8 mouse cellular contexts compared by ENCODE assay signal in the genomic region with DNA sequence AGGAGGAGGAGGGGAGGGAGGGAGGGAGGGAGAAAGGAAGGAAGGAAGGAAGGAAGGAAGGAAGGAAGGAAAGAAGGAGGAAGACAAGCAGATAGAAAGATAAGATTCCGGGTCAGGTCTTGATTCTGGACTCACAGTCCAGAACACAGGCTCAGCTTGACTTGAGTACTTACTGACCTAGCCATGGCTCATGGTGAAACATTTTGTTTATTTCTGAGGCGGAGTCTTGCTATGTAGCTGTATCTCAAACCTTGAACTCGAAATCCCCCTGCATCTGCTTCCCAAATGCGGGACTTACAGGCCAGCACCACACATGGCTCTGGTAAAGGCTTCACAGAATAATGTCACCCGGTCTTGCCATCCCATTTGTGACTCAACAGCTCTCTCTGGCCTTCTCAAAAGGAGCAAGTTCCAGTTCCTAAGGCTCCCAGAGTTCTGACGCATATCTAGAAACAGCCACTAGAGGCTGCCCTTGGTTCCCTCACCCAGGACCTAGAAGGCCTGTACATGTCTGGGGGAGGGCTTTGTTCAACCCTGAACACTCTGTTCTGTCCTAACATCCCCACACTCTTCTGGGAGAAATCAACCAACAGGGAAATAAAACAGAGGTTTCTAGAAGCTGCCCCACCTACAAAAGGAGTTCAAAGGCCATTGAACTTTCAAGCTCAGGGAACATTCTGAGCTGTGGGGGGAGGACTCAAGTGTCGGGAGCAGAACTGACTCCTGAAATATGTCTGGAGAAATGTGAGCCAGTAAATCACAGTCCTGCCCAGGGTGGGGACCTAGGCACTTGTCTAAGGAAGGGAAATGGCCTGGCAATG. TPM values are rescaled to one million over a fixed set of nuclear protein-coding genes. Genes with fewer than 3 reads are reported as not detected.
DNase-seq lines count a peak whose midpoint lies in the region; ATAC-seq and TF ChIP-seq lines count a peak whose summit lies in the region.

No protein-coding gene starts in this region.

- H3K9me3 ChIP-seq in hindbrain, embryonic 10.5 days = no peaks in the 10 kb centered on the region
- H3K9me3 ChIP-seq in hindbrain, embryonic 13.5 days = no peaks in the 10 kb centered on the region
- no peaks in the 10 kb centered on the region for H3K9me3 ChIP-seq in hindbrain, embryonic 14.5 days (ENCODE audit: control insufficient read depth, low read length)
- H3K9me3 ChIP-seq in stomach, embryonic 14.5 days (ENCODE audit: control insufficient read depth, low read depth, low read length) = no peaks in the 10 kb centered on the region; the same call in 1 of the 2 replicates

- H3K27ac ChIP-seq in hindbrain, embryonic 10.5 days = peak overlapping the region; percentile 69; the same call in 1 of the 2 replicates
- no peak overlapping the region for H3K27ac ChIP-seq in hindbrain, embryonic 13.5 days
- no peak overlapping the region for H3K27ac ChIP-seq in hindbrain, embryonic 14.5 days
- H3K27ac ChIP-seq in left cerebral cortex, adult 2 months = no peak overlapping the region
- H3K27ac ChIP-seq in stomach, embryonic 14.5 days (ENCODE audit: low read length) = no peak overlapping the region

- no peak overlapping the region for H3K4me3 ChIP-seq in hindbrain, embryonic 10.5 days
- no peak overlapping the region for H3K4me3 ChIP-seq in hindbrain, embryonic 13.5 days
- H3K4me3 ChIP-seq in hindbrain, embryonic 14.5 days (replicated peaks; ENCODE audit: low read length) = no peak overlapping the region
- no peak overlapping the region for H3K4me3 ChIP-seq in left cerebral cortex, adult 2 months
- H3K4me3 ChIP-seq in stomach, embryonic 14.5 days (ENCODE audit: low read depth, low read length) = no peak overlapping the region

- no peak for ATAC-seq in hindbrain, embryonic 13.5 days (ENCODE audit: low FRiP score)
- ATAC-seq in hindbrain, embryonic 14.5 days (ENCODE audit: low FRiP score) = no peak; the same call in 1 of the 2 replicates
- ATAC-seq in megakaryocyte progenitor cell, adult 5-6 weeks (replicated peaks; ENCODE audit: poor library complexity) = peak; percentile 94
- peak; percentile 70 for ATAC-seq in stomach, embryonic 14.5 days (ENCODE audit: insufficient number of reproducible peaks, insufficient read depth, low FRiP score, low read depth)

- no peaks in the 10 kb centered on the region for H3K36me3 ChIP-seq in hindbrain, embryonic 10.5 days
- no peaks in the 10 kb centered on the region for H3K36me3 ChIP-seq in hindbrain, embryonic 13.5 days
- no peaks in the 10 kb centered on the region for H3K36me3 ChIP-seq in hindbrain, embryonic 14.5 days (replicated peaks; ENCODE audit: control insufficient read depth, insufficient read depth)
- H3K36me3 ChIP-seq in stomach, embryonic 14.5 days (ENCODE audit: control insufficient read depth, insufficient read depth, low read length) = no peaks in the 10 kb centered on the region

- H3K4me1 ChIP-seq in hindbrain, embryonic 10.5 days (replicated peaks) = peaks cover 5% of the 10 kb centered on the region
- no peaks in the 10 kb centered on the region for H3K4me1 ChIP-seq in hindbrain, embryonic 13.5 days (replicated peaks)
- H3K4me1 ChIP-seq in hindbrain, embryonic 14.5 days (replicated peaks; ENCODE audit: control insufficient read depth, insufficient read depth, low read length) = no peaks in the 10 kb centered on the region
- H3K4me1 ChIP-seq in stomach, embryonic 14.5 days (ENCODE audit: control insufficient read depth, insufficient read depth, low read length) = peaks cover 11% of the 10 kb centered on the region; the same call in 1 of the 2 replicates

- 48% methylated on average over 7 of the region's 7 CpGs for WGBS in hindbrain, embryonic 10.5 days
- 55% methylated on average over 7 of the region's 7 CpGs for WGBS in hindbrain, embryonic 13.5 days
- WGBS in hindbrain, embryonic 14.5 days = 61% methylated on average over 7 of the region's 7 CpGs
- 47% methylated on average over 7 of the region's 7 CpGs for WGBS in stomach, embryonic 14.5 days

- peak; percentile 51 for DNase-seq in hindbrain, embryonic 10.5 days (ENCODE audit: low spot score)
- peak; percentile 34 for DNase-seq in adrenal gland, postnatal 25 days
- DNase-seq in forelimb bud, embryonic 11.5 days (ENCODE audit: low read depth, low spot score) = peak; percentile 46
- peak; percentile 47 for DNase-seq in hindbrain, embryonic 14.5 days (ENCODE audit: low spot score)
- peak; percentile 14 to 15 for DNase-seq in left cerebral cortex, adult 2 months (ENCODE audit: extremely low spot score in 1 of 2, low spot score in 2 of 2)

- H3K9ac ChIP-seq in hindbrain, embryonic 13.5 days = no peak overlapping the region
- H3K9ac ChIP-seq in hindbrain, embryonic 14.5 days = no peak overlapping the region
- H3K9ac ChIP-seq in stomach, embryonic 14.5 days (replicated peaks; ENCODE audit: low read depth, low read length) = no peak overlapping the region

- no peak overlapping the region for H3K4me2 ChIP-seq in hindbrain, embryonic 13.5 days
- no peak overlapping the region for H3K4me2 ChIP-seq in hindbrain, embryonic 14.5 days (replicated peaks)
- no peak overlapping the region for H3K4me2 ChIP-seq in stomach, embryonic 14.5 days (replicated peaks; ENCODE audit: low read depth, low read length)

- TF ChIP-seq CTCF in left cerebral cortex, adult 2 months (IDR thresholded peaks at IDR 0.05) = peak; percentile 73

- no peaks in the 10 kb centered on the region for H3K27me3 ChIP-seq in hindbrain, embryonic 10.5 days (ENCODE audit: insufficient read depth, poor library complexity, severe bottlenecking)
- no peaks in the 10 kb centered on the region for H3K27me3 ChIP-seq in hindbrain, embryonic 13.5 days
- H3K27me3 ChIP-seq in hindbrain, embryonic 14.5 days (ENCODE audit: control insufficient read depth, insufficient read depth, low read length) = no peaks in the 10 kb centered on the region
- H3K27me3 ChIP-seq in stomach, embryonic 14.5 days (ENCODE audit: control insufficient read depth, insufficient read depth, low read length) = no peaks in the 10 kb centered on the region

- intact Hi-C loops in left cerebral cortex, adult 2 months (cut with DNase I) = loop anchor here (2.0 to 5.0 kb wide), 2 partner anchors 58 to 158 kb away; partner anchors contain the start of gene Akap13

RNA-seq across cellular contexts. Expression of gene Akap13, which starts 56.2 kb away (rescaled TPM):
- polyA plus RNA-seq in hindbrain, embryonic 10.5 days (2016; fragmentation: Nextera tagmentation; extraction: Ambion mirVana) = 24.9 and 27.5 TPM in 2 replicates
- 19.4 and 20.8 TPM in 2 replicates for polyA plus RNA-seq in hindbrain, embryonic 13.5 days (2015; fragmentation: Nextera tagmentation; extraction: Ambion mirVana)
- 53.6 and 56.7 TPM in 2 replicates for total RNA-seq in adrenal gland, postnatal 25 days (2021)
- polyA plus RNA-seq in hindbrain, embryonic 14.5 days (2014; fragmentation: Nextera tagmentation; extraction: Ambion mirVana) = 19.1 and 19.8 TPM in 2 replicates
- 10 to 100 TPM; 26.8 to 28.7 TPM for total RNA-seq in left cerebral cortex, adult 2 months (2021)
- total RNA-seq in megakaryocyte progenitor cell, adult 5-6 weeks (2015) = 69.3 and 93.1 TPM in 2 replicates
- total RNA-seq in megakaryocyte progenitor cell, adult 5-6 weeks (2017) = 165 and 173 TPM in 2 replicates
- 68.8 and 74.0 TPM in 2 replicates for polyA plus RNA-seq in stomach, embryonic 14.5 days (2014; fragmentation: Nextera tagmentation; extraction: Ambion mirVana)

Comparison
In these comparisons a context has a peak if more than half of its experiments do, and no peak if none do; other contexts are left out.
1. ATAC-seq: peak in megakaryocyte progenitor cell, adult 5-6 weeks (single experiment) and stomach, embryonic 14.5 days (single experiment); none in hindbrain, embryonic 13.5 days (single experiment) and hindbrain, embryonic 14.5 days (single experiment).
2. Peak in every context shown above with its lines, with median percentiles within 50 percentile points of each other: DNase-seq.